Mouse (Mus musculus) neural tube, embryonic 11.5 days (tissue): ENCODE measurements around the gene Nemf. TPM values are rescaled to one million over a fixed set of nuclear protein-coding genes. Genes with fewer than 3 reads are reported as not detected.

Experiments used
- ATAC-seq: fragments of 200-750 bp; cut with Nextera tagmentation; 2 replicates; pipeline ENCODE4 v1.8.0; 2017; ENCODE audit warnings: moderate number of reproducible peaks, mild to moderate bottlenecking, moderate TSS enrichment, moderate library complexity; ENCODE audit not compliant: insufficient read depth, low FRiP score, low TSS enrichment
- DNase-seq: peaks from one replicate; pipeline ENCODE4 v3.0.0-alpha.2; 2015; ENCODE audit warnings: low spot score
- H3K27ac ChIP-seq: fragments of 300-500 bp; sonication (generic); 2 replicates; pipeline ENCODE4 v1.5.1; 2014; ENCODE audit warnings: low read depth, mild to moderate bottlenecking, low read length
- H3K27me3 ChIP-seq: fragments of 300-500 bp; sonication (generic); 2 replicates; pipeline ENCODE4 v1.6.1; 2014; ENCODE audit warnings: mild to moderate bottlenecking, low read length, mixed read lengths; ENCODE audit not compliant: control insufficient read depth, insufficient read depth
- H3K36me3 ChIP-seq: fragments of 300-500 bp; sonication (generic); 2 replicates; pipeline ENCODE4 v1.6.1; 2014; ENCODE audit warnings: mild to moderate bottlenecking, low read length, moderate library complexity, mixed read lengths; ENCODE audit not compliant: control insufficient read depth, insufficient read depth
- H3K4me1 ChIP-seq: fragments of 300-500 bp; sonication (generic); 2 replicates; pipeline ENCODE4 v1.6.1; 2014; ENCODE audit warnings: low read length, mixed read lengths; ENCODE audit not compliant: control insufficient read depth, insufficient read depth
- H3K4me2 ChIP-seq: fragments of 300-500 bp; sonication (generic); 2 replicates; pipeline ENCODE4 v1.6.1; 2014; ENCODE audit warnings: low read depth, mild to moderate bottlenecking, moderate library complexity
- H3K4me3 ChIP-seq: fragments of 300-500 bp; sonication (generic); 2 replicates; pipeline ENCODE4 v1.5.1; 2014; ENCODE audit warnings: low read depth, low read length
- H3K9ac ChIP-seq: fragments of 300-500 bp; sonication (generic); 2 replicates; pipeline ENCODE4 v1.6.1; 2014; ENCODE audit warnings: mild to moderate bottlenecking, low read length
- H3K9me3 ChIP-seq: fragments of 300-500 bp; sonication (generic); 2 replicates; pipeline ENCODE4 v1.6.1; 2016; ENCODE audit warnings: low read length; ENCODE audit not compliant: control insufficient read depth
- WGBS: fragments of 180-500 bp; shearing (Covaris S2); extraction: QIAGEN DNeasy Blood & Tissue Kit; methylation state at CpG from one replicate; pipeline ENCODE4 v1.1.7; 2014; 5-methylcytosine and 5-hydroxymethylcytosine counted together
- microRNA-seq: library from miRNA; unstranded; fragments of <30 nt; microRNA quantifications from one replicate; pipeline ENCODE4, GENCODE M21; 2016
- polyA plus RNA-seq: library from polyadenylated mRNA; unstranded; fragments of >200 nt; fragmentation: Nextera tagmentation; extraction: Ambion mirVana; gene quantifications from 2 replicates; pipeline ENCODE4 v1.2.1, GENCODE M21; 2014

Gene Nemf
- polyA plus RNA-seq, 1 experiment from 2014 or later = 82.1 TPM

DNA sequence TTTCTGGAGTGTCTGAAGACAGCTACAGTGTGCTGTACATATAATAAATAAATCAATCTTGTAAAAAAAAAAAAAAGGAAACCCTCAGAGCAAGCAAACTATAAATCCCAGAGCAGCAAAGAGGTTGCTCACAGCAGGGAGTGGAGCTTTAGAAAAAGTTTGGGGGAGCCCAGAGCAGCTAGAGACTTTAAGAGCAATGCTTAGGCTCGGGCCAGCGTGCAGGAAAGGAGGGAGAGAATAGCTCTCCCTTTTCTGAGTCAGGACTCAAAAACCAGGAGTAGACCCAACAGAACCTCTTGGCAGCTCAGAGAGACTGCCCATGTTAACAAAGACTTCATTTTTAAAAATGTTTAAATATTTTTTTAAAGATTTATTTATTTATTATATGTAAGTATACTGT lies 88.0 kb downstream of the Nemf start:
- 67% methylated on average over 2 of the region's 2 CpGs for WGBS
- H3K9me3 ChIP-seq = no peaks in the 10 kb centered on the region

DNA sequence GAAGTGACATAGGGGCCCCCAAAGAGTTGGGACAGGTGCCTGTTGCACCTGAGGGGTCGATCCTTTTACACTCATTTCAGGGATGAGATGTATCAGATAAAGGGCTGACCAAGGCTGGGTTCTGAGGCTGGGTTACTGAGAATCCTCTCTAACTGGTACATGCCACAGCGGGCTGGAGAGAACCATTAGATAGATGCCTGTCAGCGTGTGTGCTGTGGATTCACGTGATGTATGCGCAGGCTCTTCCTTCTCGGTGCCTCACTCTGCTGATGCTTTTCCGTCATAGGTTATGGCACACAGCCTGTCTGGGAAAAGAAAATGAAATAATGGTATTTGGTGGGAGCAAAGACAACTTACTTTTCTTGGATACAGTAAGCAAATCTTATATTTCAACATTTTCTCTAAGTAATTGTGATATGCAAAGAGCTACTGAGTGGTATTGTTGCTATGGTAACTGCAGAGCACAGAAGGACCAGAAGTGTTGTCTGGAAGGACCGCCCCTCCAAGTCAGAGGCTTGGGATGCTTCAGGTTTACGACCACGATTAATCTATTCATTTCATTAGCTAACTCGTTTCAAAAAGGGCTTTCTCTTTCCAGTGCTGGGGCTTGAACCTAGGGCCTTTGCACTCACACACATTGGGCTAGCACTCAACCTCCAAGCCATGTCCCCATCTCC lies 88.9 kb downstream of the Nemf start:
- H3K4me3 ChIP-seq = no peak overlapping the region
- H3K27me3 ChIP-seq = no peaks in the 10 kb centered on the region
- H3K9me3 ChIP-seq = no peaks in the 10 kb centered on the region
- H3K36me3 ChIP-seq = no peaks in the 10 kb centered on the region
- no peak overlapping the region for H3K9ac ChIP-seq
- DNase-seq = no peak
- no peak overlapping the region for H3K27ac ChIP-seq
- no peak overlapping the region for H3K4me2 ChIP-seq
- WGBS = 80% methylated on average over 11 of the region's 11 CpGs
- ATAC-seq = no peak
- H3K4me1 ChIP-seq = no peaks in the 10 kb centered on the region

More for the DNA sequence above, 88.0 kb downstream of the Nemf start:
- H3K4me2 ChIP-seq = no peak overlapping the region
- H3K9ac ChIP-seq = no peak overlapping the region
- H3K27me3 ChIP-seq = no peaks in the 10 kb centered on the region
- no peak overlapping the region for H3K27ac ChIP-seq
- DNase-seq (no peak), ATAC-seq (no peak)
- H3K4me3 ChIP-seq = no peak overlapping the region
- no peaks in the 10 kb centered on the region for H3K4me1 ChIP-seq
- no peaks in the 10 kb centered on the region for H3K36me3 ChIP-seq

DNA sequence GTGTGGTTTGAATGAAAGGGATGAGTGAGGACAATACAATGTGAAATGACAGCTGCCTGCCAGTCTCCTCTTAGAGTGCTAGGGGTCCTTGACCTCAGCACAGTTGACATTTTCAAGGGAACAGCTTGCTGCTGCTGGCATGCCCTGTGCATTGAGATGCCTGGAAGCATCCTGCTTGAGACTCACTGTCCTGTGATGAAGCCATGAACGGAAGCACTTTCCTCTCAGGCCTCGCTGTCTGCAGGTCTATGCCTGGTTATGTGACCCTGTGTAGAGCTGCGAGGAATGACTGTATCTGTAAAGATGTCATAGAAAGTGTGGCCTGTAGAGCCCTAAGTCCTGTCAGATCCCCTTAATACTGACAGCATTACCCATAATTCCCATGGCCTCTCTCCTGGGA lies 91.9 kb downstream of the Nemf start:
- no peak overlapping the region for H3K4me2 ChIP-seq
- 83% methylated on average over 3 of the region's 3 CpGs for WGBS
- H3K9me3 ChIP-seq = no peaks in the 10 kb centered on the region
- H3K27ac ChIP-seq = no peak overlapping the region
- ATAC-seq (no peak), DNase-seq (no peak)
- H3K9ac ChIP-seq = no peak overlapping the region
- no peaks in the 10 kb centered on the region for H3K4me1 ChIP-seq
- no peak overlapping the region for H3K4me3 ChIP-seq
- no peaks in the 10 kb centered on the region for H3K36me3 ChIP-seq
- H3K27me3 ChIP-seq = no peaks in the 10 kb centered on the region

DNA sequence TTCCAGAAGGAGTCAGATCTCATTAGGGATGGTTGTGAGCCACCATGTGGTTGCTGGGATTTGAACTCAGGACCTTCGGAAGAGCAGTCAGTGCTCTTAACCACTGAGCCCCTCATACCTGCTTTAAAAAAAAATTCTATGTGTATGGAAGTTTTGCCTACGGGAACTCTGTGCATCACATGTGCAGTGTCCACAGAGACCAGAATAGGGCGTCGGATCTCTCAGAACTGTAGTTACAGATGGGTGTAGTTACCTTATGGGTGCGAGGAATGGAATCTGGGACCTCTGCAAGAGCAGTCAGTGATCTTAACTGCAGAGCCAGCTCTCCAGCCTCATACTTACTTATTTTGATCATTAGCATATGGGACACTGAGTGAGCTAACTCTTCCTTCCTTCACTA lies 94.7 kb downstream of the Nemf start:
- DNase-seq (no peak), ATAC-seq (no peak)
- Histone ChIP-seq H3K4me1 (no peaks in the 10 kb centered on the region), H3K9me3 (no peaks in the 10 kb centered on the region), H3K27me3 (no peaks in the 10 kb centered on the region), H3K4me3 (no peak overlapping the region), H3K27ac (no peak overlapping the region), H3K9ac (no peak overlapping the region), H3K36me3 (no peaks in the 10 kb centered on the region), H3K4me2 (no peak overlapping the region)
- WGBS = 95% methylated on average over 5 of the region's 5 CpGs

Small RNA genes within 50 kb of the gene (microRNA-seq; reads per million reads assigned to microRNA genes)
- gene Gm47299 = not detected
- gene Gm47305 = not detected

Other genes with a start within 250 kb of the Nemf start
- gene Rps29, start 198.0 kb downstream of the Nemf start, polyA plus RNA-seq = 1,261 and 1,342 TPM in 2 replicates
- gene Lrr1, start 188.4 kb downstream of the Nemf start, polyA plus RNA-seq = 23.6 and 25.8 TPM in 2 replicates
- 442 and 491 TPM in 2 replicates for gene Rpl36al, start 173.1 kb downstream of the Nemf start, polyA plus RNA-seq
- gene Mgat2, start 173.0 kb downstream of the Nemf start, polyA plus RNA-seq = 37.0 and 37.5 TPM in 2 replicates
- gene Gm49383, start 160.1 kb downstream of the Nemf start, polyA plus RNA-seq = 29.9 and 36.3 TPM in 2 replicates
- gene Dnaaf2, start 158.7 kb downstream of the Nemf start, polyA plus RNA-seq = 9.7 and 11.4 TPM in 2 replicates
- gene Gm49384, start 152.9 kb downstream of the Nemf start, polyA plus RNA-seq = 31.9 and 32.1 TPM in 2 replicates
- gene Pole2, start 129.0 kb downstream of the Nemf start, polyA plus RNA-seq = 26.5 and 26.8 TPM in 2 replicates
- 1.7 and 2.7 TPM in 2 replicates for gene Klhdc1, start 116.0 kb downstream of the Nemf start, polyA plus RNA-seq
- gene Klhdc2, start 60.5 kb downstream of the Nemf start, polyA plus RNA-seq = 251 and 253 TPM in 2 replicates
- 52.4 and 55.8 TPM in 2 replicates for gene Arf6, start 15.0 kb upstream of the Nemf start, polyA plus RNA-seq
- gene Gm9887, start 15.3 kb upstream of the Nemf start, polyA plus RNA-seq = 1.4 and 1.6 TPM in 2 replicates
- gene Vcpkmt, start 225.9 kb upstream of the Nemf start, polyA plus RNA-seq = 19.8 and 20.1 TPM in 2 replicates